Mouse (Mus musculus): ENCODE data around the gene Dgcr8.
A peak's percentile ranks its signal among the peaks of the same experiment; 100 is the strongest.

Gene Dgcr8

DNA sequence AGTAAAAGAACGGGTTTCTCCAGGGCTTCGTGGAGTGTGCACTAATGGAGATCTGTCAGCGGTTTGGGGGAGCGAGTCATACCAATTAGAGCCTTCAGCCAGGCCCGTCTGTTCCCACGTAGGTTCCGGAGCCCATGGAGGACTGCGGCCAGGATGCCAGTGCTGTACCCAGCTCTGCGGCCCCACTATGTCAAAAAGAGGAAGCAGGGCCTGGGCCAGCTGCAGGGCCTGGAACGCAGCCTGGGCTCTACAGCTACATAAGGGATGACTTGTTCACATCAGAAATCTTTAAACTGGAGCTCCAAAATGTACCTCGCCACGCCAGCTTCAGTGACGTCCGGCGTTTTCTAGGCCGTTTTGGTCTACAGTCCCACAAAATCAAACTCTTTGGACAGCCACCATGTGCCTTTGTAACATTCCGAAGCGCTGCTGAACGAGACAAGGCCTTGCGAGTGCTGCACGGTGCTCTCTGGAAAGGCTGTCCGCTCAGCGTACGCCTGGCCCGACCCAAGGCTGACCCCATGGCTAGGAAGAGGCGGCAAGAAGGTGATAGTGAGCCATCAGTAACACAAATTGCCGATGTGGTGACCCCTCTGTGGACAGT is 39.6 kb downstream of the Dgcr8 start:
- peak; percentile 30 for DNase-seq (ENCODE audit: low spot score)

DNA sequence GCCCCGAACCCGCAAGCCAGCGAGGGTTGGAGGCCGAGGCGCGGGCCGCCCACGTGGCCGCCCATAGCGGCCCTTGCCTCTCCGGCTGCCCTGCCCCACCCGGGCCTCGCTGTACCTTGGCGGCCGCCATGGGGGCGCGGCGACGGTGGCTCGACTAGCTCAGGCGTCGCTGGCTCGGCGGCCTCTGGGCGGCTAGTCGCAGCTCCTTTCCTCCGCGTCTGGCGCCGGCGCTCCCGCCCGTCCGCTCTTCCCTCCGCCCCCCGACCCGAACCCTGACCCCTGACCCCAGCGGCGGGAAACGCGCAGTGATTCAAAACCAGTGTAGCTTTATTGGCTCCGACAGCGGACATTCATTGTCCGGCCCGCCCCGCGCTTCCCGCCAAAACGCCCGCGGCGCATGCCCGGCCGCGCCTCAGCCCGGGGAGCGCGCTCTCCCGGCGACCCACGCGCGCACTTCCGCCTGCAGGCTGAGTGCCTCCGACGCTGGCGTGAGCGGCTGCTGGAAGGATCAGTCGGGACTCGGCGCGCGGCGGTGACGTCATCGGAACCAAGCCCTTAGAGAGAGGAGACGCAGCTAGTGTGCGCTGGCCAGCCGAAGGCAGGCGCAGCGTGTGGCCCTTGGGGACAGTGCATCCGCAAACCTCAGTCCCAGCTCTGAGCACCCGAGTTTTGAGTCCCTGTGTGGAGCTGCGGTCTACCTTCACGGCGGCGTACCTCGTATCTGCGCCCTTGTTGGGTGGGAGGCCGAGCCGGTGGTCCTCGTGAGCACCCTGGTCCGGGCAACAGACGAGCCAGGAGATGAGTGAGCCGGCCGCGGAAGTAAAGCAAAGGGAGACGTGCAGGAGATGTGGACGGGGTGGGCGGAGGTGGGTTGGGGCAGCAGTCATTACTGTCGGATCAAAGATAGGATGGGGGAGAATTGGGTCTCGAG is 40.3 kb downstream of the Dgcr8 start, which contains the start of the genes Trmt2a and Ranbp1:
TSS of gene Trmt2a (plus strand) at position 247 of the 931 bp plus-strand sequence.
TSS of gene Ranbp1 (minus strand) at position 300 of the 931 bp plus-strand sequence.
- DNase-seq (ENCODE audit: low spot score): peak; percentile 100

DNA sequence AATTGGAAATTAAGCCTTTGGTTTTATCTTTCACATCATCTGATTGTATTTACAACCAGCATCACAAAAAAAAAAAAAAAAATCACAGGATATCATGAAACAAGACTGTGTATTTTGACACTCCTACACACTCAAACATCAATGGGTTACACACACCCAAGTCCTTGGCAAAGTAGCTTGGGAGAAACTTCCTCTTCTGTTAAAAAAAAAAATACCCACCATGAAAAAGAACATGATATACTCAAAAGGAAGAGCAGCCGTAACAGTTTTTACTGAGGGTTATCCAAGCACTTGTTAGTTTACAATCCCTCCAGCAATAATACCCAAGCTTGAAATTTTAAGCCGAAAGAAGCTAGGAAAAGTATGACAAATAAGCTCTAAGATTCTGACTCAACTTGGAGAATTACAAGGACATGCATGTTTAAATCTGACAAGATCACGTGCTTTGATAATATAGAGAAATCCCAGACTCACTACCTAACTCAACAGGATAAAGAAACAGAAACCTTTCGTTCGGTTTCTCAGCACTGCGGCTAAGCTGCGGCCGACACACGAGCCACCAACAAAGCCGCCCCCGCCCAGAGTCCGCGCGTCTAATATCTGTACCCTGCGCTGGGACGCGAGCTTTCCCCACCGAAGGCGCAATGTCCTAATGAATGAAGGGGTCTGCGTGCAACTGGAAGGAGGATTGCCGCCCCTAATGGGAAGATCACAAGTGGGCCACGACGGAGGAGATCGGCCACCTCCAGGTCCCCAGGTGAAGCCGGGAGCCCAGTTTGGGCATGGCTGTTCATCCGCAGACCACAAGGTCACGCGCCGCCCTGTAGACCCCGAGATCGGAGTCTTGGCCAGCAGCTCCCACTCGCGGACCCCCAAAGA is 41.3 kb downstream of the Dgcr8 start:
- DNase-seq (ENCODE audit: low spot score): peak; percentile 58

- no peak for DNase-seq (ENCODE audit: low spot score)
Observed at GRCm38 (mm10) chr16:18241581-18241980, 47.5 kb downstream of the Dgcr8 start.

DNA sequence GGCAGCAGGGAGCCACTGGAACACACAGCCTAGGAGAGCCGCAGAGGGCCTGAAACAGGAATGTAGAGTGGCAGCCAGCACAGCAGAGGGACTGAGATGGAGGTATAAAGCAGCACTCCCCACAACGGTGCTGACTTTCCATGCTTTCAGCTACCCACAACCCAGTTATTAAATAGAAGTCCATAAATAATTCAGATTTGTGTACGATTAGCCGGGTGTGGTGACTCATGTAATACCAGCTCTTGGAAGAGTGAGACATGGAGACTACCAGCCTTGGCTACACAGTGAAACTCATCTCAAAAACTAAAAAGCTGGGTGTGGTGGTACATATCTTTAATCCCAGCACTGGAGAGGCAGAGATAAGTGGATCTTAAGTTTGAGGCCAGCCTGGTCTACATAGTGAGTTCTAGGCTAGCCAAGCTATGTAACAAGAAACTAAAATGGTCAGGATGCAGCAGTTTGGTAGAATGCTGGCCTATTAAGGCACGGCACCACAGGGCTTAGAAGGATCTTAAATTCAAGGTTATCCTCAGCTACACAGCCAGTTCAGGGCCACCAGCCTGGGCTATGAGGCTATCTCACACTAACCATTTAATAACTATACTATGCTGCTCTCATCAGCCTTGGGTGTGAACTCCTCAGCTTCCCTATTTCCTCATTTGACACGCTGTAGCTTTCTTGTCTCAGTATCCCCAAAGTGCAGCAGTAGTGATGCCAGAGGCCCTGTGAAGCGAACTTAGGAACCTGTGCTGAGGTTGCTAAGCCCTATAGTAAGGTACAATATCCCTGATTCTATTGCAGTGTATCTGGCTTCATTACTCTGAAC is 52.2 kb downstream of the Dgcr8 start:
- DNase-seq (ENCODE audit: low spot score): no peak

- DNase-seq (ENCODE audit: low spot score): peak; percentile 74
Observed at GRCm38 (mm10) chr16:18235389-18236065, 53.5 kb downstream of the Dgcr8 start.

DNA sequence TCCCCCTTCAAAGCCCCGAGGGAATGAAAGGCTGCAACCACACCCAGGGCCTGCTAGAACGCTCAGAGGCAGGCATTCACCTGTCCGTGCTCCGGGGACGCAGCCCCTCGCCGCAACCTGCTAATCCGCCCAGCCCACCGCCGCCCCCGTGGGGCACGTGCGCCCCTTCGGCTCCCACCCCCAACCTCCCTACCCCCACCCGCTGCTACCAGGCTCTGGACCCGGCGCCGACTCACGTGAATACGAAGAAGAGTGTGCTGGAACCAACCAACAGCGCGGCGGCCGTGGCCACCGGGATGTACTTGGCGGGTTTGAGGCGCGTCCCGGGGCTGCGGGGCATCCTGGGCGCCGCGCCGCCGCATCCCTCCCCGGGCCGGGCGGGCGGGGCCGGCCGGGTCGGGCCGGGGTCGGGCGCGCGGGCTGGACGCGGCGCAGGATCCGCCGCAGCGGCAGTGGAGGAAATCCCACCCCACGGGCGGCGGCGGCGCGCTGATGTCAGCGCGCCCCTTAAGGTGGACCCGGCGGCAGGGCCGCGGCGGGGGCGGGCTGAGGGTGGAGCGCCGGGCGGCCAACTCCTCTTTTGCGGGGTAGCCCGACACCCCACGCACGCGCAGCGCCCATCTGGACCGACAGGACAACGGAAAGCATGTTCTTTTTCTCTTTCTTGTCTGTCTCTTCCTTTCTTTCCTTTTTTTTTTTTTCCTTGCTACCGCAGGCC is 54.2 kb downstream of the Dgcr8 start, which contains the start of gene Zdhhc8:
TSS of gene Zdhhc8 (minus strand) at position 466 of the 718 bp plus-strand sequence.
- peak; percentile 75 for DNase-seq (ENCODE audit: low spot score)

- DNase-seq (ENCODE audit: low spot score): peak; percentile 22
Observed at GRCm38 (mm10) chr16:18233919-18234670, 55.0 kb downstream of the Dgcr8 start.

- no peak for DNase-seq (ENCODE audit: low spot score)
Observed at GRCm38 (mm10) chr16:18233451-18233850, 55.6 kb downstream of the Dgcr8 start.

- no peak for DNase-seq (ENCODE audit: low spot score)
Observed at GRCm38 (mm10) chr16:18231451-18231850, 57.6 kb downstream of the Dgcr8 start.

DNA sequence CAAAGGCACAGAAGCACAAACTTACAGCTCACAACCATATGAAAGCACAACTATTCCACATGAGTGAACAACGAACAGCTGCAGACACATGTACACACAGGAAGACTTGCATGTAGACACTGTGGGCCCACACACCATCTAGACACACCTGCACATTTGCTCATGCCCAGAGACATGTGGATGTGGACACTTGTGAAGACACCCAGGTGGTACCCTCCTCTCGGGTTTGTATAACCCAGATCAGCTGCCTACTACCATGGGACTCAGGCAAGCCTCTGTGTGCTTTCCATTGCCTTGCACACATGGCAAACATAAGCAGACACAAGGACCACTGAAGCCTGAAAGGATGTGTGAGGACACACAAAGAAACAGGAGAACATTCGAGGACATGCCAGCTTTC is 58.0 kb downstream of the Dgcr8 start:
- no peak for DNase-seq (ENCODE audit: low spot score)

DNA sequence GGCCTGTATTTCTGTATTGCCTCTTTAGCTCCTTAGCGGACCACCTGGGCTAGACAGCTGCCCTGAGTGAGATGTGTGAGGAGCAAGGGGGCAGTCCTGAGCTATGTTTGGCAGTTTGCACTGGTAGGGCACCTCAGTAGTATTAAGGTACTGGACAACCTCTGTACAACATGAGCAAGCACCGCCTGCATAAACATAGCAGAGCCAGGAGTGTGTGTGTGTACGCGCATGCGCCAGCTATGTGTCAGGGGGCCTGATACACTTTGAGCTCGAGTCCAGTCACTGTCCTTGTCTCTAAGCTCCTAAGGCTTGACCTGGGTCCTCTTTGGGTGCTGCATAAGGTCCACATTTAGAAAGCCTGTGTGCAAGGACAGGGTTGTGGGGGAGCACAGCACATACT is 58.4 kb downstream of the Dgcr8 start:
- DNase-seq (ENCODE audit: low spot score): no peak

DNA sequence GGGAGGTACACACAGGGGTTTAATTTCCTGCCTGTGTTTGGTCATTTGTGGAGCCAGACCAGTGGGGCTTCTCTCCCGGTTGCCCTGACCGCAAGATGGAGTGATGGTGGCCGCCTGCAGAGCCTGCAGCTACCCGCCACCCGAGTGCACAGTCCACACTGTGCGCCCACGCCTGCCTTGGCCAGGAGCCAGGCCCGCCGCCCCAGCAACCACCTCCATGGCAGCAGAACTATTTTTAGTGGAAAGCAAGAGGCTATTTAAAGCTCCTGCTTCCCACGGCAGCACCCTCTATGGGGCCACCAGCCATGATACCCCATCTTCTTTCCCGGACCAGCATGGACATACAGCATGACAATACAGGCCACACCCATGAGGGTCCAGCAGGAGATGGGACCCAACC is 59.4 kb downstream of the Dgcr8 start:
- no peak for DNase-seq (ENCODE audit: low spot score)

DNA sequence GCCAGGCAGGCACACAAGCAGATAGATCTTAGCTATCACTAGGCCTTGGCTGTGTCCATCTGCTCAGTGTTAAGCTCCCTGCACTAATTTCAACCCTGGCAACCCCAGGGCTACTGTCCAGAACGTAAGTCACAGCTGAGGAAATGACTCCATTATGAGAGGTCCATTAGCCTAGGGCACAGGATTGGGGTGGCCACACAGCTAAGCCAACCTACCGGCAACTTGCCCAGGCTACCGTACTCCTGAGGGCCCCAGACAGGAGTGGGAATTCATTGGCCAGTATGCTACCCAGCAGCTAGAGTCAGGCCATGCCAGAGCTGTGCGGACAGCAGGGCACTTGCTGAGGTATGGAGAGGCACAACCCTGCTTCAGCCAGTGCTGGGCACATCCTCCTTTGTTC is 60.2 kb downstream of the Dgcr8 start:
- DNase-seq (ENCODE audit: low spot score): no peak

- DNase-seq (ENCODE audit: low spot score): no peak
Observed at GRCm38 (mm10) chr16:18227897-18228422, 61.1 kb downstream of the Dgcr8 start.

- no peak for DNase-seq (ENCODE audit: low spot score)
Observed at GRCm38 (mm10) chr16:18227187-18227586, 61.9 kb downstream of the Dgcr8 start.

- no peak for DNase-seq (ENCODE audit: low spot score)
Observed at GRCm38 (mm10) chr16:18222188-18222587, 66.9 kb downstream of the Dgcr8 start.

DNA sequence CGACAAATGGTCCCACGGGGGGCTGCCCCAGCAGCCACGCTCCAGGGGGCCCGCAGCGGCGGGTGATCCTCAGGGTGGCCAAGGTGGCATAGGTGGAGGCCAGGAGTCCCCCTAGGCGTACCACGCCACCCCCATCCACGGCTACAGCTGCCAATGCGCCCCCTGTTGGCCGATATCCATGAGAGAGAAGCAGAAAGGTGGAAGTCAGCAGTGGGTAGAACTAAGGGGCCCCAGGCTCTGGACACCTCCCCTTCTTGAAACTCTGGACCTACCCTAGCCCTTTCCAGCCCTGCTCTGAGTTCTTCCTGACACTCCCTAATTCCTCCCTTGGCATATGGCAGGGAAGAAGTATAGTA is 67.5 kb downstream of the Dgcr8 start:
- no peak for DNase-seq (ENCODE audit: low spot score)

All from embryo, embryonic 10.5 days (tissue).